Mouse (Mus musculus): ENCODE data around the gene Lrrc8b.

Gene Lrrc8b

DNA sequence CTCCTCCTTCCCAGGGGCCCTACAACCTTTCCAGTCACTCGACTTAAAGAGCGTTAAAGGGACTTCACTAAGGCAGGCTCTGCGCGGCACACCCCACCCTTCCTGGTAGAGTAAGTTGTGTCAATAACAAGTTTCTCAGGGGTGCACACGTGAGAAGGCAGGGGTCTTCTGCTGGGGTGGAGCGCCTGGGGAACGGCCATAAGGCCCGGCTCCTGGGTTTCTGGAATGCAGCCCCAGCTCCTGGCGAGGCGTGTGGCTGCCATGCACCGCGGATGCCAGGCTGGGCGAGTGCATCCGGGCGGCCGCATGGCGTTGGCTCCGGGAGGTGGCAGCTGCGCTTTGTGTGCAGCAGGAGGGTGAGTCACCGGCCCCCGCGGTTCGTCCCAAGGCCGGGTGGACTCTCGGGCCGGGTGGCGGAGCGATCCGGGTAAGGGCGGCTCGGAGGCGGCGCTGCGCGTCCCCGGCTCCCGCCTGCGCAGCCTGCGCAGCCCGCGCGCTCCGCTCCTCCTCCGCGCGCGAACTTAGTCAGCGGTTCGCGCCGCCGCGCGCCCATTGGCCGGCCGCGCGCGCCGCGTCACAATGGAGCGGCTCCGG is at the start of gene Lrrc8b:
Gene Lrrc8b (plus strand): TSS at position 578 of the 594 bp plus-strand sequence.
- peak; percentile 83 to 84 for DNase-seq (ENCODE audit: low spot score in 2 of 2)

DNA sequence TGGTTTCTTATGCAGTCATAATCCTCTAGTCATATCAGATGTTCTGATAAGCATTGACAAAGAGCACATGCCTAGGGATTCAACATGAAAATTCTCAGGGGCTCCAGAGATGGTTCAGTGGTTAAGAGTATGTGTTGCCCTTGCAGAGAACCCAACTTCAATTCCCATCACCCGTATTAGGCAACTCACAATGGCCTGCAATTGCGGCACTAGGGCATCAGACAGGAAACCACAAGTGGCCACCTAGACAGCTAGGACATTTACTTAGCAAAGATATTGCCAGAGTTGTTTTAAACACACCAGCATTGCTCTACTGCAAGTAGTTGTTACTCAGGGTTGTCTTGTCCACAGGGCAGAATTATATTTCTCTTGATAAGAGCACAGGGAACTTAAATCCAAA is 34.1 kb upstream of the Lrrc8b start:
- DNase-seq (ENCODE audit: low spot score in 2 of 2): no peak

DNA sequence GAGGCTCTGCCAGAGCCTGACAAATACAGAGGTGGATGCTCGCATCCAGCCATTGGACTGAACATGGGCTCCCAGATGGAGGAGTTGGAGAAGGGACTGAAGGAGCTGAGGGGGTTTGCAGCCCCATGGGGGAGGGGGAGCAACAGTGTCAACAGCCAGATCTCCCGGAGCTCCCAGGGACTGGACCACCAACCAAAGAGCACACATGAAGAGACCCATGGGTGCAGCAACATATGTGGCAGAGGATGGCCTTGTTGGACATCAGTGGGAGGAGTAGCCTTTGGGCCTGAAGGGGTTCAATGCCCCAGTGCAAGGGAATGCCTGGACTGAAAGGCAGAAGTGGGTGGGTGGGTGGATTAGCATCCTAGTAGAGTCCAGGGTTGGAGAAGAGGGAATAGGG is 25.2 kb upstream of the Lrrc8b start:
- no peak for DNase-seq (ENCODE audit: low spot score in 2 of 2)

DNA sequence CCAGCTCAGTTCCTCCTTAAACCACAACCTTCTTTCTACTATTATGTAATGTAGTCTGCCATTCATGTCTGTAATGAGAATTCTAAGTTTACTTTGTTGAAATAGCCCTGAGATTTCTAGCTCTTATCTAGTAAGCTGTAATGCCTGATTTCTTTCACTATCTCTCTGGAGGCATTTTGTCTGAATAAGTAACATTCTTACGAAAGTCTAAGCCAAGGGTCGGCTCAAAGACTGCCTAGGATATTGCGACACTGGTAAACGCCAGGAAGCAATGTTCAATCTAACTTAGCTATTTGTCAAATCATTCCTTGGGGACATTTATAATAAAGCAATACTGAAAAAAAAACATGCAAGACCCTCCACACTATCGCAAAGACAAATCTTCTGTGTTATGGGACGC is 21.8 kb upstream of the Lrrc8b start:
- DNase-seq (ENCODE audit: low spot score in 2 of 2): no peak

DNA sequence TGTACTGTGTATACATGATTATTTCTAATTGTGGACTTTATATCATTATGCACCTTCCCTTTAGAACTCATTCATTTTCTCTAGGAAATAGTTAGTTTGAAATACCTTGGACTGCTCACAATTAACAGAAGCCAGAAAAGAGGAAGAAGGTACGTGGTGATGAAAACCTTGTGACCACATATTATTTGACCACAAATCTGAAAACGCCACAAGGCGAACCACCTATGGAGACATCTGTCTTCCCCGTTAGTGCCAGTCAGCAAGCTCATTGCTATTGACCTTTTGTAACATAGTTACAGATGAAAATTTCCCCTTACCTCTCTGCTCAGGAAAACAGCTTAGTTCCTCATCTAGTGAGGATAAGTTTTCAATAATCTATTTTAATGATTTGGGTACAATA is 20.4 kb upstream of the Lrrc8b start:
- no peak for DNase-seq (ENCODE audit: low spot score in 2 of 2)

DNA sequence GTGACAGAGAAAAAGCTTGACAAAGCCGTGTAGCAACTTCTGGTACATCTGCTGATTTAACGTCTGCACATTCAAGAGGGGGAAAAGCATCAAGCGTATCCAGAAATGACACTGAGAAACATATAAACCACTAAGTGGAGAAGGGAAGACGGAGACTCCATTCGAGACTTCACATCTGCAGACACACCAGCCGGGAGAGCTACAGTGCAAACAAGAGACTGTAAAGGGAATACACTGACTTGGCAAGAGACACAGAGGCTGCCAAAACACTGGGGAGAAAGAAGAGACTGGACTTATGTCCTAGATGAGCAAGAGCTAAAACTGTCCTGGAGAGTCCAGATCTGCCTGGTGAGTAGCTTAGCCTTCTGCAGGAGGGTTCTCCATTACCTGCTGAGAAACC is 16.6 kb upstream of the Lrrc8b start:
- DNase-seq (ENCODE audit: low spot score in 2 of 2): no peak

DNA sequence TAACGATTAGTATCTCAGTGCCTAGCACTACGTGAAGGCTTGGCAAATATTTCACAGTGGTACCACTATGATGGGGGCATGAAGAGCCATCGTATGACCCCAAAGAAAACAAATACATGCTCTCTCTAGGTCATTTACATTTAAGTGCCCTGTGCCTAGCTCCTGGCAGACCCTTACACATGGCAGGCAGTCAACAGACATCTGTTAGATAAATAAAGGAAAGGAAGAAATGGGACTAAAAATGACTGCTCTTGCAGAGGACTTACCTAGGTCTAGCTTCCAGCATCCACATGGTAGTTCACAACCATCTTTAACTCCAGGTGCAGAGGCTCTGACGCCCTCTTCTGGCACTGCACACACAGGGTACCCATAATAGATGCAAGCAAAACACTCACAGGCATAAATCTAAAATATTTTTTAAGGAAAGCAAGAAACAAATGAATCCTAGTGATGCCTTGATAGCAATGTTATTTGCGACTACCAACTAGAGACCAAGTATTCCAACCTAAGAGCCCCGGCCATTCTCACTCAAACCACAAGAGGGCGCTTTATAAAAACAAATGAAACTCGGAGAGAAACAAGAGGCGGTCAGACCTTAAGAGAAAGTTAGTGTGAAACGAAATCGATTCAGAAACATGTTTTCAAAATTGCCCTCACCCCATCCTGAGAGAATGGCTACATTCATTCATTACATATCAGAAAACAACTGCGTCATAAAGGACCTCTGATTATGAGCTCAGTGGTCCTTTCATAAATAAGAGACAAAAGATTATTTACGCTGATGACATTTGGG is 15.7 kb upstream of the Lrrc8b start:
- DNase-seq (ENCODE audit: low spot score in 2 of 2): peak; percentile 46 to 72

DNA sequence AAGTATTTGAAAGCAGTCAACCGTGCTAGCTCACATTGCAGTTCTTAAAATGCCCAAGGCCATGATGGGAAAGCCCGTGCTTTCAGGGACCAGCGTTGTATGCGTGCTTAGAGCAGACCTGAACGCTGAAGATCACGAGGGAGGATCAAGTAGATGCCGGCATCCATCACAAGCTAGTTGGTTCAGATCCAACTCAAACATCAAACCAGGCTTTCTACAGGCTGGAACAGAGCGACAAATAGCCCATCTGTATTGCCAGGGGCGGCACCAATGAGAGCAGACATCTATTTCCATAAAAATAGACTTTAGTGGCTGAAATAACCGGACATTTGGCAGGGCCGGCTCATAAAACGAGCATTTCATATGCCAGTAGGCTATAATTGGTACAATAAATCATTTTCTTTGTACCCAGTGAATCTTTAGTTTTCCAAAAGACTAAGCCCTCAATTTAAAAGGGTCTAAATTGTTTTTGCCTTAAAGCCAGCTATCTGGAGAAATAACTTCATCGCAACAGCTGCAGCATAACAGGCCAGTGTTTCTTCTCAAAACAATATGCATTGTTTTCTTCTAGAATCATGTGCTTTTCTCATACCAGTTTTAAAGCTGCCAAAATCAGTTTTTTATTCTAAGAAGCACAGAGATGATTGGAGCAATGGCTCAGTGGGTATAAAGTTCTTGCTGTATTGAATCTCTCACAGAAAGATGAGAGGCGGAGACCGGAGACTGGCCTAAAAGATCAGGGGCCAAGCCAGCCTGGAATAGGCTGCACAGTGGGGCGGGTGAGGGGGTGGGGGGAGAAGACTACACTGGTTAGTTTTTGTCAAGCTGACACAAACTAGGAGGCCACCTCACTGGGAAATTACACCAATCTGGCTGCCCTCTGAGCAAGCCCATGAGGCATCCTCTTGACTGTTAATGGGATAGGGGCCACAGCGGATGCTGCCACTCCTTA is 14.9 kb upstream of the Lrrc8b start:
- no peak for DNase-seq (ENCODE audit: low spot score in 2 of 2)

DNA sequence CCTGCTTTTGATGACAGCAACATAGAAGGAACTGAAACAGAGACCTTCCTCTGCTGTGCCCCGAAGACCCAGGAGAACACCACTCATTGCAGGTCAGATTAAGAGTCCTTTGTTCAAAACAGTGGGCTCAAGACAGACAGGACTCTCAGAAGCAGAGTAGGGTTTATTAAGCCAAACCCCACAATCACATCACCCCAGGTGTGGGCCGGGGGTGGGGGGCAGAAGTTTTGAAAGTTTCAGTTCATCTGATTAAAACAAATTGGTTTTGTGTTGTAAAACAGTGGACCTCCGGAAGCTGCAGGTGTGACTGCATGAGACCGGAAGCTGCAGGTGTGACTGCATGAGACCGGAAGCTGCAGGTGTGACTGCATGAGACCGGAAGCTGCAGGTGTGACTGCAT is 14.0 kb upstream of the Lrrc8b start:
- DNase-seq (ENCODE audit: low spot score in 2 of 2): no peak

DNA sequence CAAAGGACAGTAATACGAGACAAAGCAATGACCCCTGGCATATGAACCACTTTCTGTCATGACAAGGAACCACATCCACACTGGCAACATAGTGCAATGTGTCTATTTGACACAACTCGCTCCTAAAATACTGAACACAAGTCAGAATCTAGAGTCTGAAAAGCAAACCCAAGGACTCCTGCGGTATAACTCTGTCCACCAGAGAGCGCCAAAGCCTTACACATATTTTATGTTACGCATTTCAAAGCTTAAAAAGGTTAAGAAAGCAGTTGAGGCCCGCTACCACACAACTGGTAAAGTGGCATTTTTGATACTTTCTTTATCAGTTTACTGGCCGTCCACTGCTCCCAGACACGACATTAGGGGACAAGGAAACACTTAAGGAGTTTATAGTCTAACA is 10.6 kb upstream of the Lrrc8b start:
- DNase-seq (ENCODE audit: low spot score in 2 of 2): peak in 1 of 2 experiments; percentile 71

DNA sequence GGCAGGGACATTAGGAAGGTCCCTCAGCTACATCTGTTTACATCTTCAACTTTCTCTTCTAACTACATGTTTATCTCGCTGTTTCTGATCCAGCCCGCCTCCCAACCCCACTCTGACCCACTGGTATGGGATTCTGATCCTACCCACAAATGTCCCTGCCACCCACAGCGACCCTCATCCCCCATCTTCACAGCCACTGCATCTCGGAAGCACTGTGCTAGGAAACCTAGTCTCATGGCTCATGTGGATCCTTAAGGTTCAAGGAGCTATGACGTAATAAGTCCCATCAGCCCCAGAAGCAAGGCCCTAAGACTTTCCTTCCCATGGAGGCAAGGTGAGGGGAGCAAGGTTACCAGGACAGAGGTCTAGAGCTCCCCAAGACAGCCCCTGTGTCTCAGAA is 7.9 kb upstream of the Lrrc8b start:
- DNase-seq (ENCODE audit: low spot score in 2 of 2): no peak

DNA sequence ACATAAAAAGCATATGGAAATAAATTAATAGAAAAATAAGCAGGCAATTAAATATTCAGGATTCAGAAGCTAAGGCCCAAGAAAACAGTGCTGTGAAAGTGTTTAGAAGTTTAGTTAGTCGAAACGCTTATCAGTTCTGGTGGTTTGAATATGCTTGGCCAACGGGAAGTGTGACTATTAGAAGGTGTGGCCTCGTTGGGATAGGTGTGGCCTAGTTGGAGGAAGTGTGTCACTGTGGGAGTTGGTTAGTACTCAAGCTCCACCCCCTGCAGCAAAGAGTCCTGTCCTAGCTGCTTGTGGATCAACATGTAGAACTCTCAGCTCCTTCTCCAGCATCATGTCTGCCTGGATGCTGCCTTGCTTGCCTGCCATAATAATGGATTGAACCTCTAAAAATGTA is 6.5 kb upstream of the Lrrc8b start:
- no peak for DNase-seq (ENCODE audit: low spot score in 2 of 2)

DNA sequence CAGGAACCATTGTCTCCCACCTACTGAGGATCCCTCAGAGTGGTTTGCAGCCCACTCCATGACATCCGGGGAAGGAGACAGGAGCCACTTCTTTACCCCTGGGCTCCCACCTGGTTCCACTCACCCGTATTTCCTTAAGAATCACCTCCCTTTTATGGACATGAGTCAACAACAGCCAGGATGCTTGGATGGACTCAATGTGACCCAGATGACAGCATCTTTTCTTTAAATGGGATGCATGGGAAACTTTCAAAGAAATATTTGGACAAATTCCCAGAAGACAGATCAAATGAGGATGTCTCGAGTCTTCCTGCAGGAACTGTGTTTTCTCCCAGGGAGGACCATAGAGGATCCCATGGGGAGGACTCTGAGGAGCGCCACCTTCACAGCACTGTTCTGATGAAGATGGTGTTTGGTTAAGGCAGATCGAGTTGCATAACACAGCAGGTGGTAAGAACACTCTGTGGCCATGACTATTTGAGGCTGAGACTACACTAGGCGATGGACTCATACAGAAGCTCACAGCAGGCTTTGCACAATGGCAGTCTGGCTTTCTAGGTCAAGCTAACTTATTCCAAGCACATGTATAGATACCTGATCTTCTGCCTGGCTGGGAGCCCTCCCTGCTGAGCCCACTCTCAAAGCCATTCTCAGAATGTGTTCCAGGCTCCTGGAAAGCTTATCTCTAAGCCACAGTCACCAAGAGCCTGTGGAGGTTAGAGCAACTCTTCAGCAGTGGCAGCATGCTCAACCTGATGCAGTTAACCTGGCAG is 4.9 kb upstream of the Lrrc8b start:
- no peak for DNase-seq (ENCODE audit: low spot score in 2 of 2)

DNA sequence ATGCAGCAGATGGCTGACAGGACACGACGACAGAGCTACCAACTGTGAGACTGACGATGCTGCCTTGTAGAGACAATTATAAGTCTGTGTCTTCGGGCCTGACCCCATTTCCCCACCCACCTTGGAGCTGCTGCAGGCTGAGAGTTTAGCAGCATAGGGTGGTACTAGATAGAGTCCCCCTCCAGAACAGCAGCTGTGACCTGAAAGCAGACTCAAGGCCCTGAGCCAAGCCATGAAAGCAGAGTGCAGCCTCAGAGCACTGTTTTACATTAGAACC is 4.3 kb upstream of the Lrrc8b start:
- DNase-seq (ENCODE audit: low spot score in 2 of 2): no peak

DNA sequence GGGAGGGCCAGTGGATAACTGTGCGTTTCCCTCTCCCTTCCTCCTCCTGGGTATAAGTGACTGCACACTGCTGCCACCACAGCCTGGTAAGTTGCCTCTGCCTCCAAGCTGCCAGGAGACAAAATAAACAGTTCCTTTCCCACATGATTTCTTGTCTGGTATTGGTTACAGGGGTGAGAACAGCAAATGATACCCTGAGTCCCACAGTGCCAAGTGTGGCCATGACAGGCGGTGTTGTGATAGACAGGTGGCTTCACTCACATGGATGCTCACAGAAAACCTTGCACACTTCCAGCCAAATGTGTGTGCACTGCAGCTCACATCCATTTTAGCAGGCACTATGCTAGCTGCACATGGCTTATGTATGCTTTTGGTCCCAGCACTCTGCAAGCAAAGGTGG is 3.8 kb upstream of the Lrrc8b start:
- DNase-seq (ENCODE audit: low spot score in 2 of 2): no peak

DNA sequence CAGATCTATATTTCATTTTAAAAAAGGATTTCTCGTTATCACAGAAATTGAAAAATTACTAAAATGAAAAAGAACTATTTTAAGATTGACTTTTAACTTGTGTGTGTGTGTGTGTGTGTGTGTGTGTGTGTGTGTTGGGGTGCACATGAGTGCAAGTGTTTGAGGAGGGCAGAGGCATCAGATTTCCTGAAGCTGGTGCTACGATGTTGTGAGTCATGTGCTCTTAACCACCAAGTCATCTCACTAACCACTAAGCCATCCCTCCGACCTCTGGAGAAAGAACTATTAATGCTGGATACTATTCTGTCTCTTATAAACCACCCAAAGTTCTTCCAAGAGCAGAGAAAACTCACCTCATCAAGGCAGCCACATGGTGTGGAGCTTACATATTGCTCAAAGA is 2.9 kb upstream of the Lrrc8b start:
- no peak for DNase-seq (ENCODE audit: low spot score in 2 of 2)

DNA sequence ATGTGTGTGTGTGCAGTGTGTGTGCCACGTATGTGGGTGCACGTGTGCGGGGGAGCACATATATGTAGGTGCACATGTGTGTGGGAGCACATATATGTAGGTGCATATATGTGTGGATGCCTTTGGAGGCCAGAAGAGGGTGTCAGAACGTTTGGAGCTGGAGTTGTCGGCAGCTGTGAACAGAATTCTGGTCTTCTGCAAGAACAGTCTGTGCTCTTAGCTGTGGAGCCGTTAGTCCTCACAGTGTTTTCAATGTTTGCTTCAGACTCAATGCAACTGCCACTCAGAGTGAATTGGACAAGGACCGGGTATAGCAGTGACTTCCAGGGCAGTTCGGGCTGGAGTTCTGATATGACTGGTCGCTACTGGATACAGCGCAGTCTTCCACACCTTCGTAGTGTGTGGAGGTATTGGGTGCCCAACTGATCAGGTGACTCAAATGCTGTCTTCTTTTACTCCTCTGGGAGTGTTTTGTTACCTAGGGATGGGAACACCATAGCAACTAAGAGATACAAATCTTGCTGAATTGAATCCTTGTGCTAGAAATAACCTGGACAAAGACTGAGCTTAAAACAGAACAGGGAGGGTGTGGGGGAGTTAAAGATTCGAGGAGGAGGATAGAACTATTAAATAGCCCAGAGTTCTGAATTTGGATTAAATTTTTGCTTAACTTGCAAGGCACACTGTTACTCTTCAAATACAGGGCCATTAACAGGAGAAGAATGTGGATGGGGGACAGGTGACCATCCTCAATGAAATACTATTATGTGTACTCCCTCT is 1.0 kb upstream of the Lrrc8b start:
- DNase-seq (ENCODE audit: low spot score in 2 of 2): no peak

DNA sequence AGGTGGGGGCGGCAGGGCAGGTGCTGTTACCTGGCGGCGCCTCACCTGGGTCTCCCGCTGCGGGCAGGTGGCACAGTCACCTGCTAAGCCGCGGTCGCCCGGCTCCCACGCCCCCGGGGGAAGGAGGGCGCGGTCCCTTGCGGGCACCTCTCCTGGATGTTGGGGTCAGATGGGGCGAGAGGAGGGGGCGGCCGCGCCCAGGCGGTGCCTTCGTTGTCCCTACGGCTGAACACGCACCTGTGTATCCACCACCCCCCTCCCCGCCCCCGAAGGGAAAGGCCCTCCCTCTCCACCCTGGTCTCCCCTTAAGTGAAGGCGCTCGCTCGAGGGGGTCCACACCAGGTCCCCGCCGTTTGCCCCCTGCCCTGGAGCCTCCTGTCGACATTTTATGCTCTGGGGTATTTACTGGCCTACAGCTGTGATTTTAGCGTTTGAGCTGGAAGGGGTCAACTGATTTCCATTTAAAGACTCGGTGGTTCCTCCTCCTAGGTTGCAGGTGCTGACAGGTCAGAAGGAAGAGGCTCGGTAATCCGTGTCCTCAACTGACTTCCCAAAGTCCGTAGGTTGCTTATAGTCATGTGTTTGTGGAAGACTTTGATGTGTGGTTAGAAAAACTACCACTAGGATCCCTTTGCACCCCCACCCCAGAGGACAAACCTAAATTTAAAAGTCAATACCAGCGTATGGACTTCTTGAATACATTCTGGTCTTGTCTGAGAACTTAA is 538 bp downstream of the Lrrc8b start:
- peak in 1 of 2 experiments; percentile 27 for DNase-seq (ENCODE audit: low spot score in 2 of 2)

DNA sequence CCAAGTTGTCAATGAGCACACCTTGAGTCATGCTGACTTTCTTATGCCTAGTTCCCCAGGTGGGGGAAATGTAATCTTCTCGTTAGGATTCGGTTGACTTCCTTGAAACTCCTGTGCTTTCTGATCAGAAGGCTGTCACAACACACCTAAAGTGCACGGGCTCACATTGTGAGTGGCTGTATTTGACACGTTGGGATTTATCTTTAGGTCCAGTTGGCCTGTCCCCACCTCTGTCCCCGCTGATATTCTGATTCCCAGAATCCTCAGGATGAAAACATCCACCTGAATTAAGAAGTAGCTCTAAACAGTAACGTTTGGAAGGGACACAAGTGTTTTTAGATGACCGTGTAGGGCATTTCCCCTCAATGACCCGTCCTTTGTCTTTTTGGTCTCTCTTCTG is 1.6 kb downstream of the Lrrc8b start:
- DNase-seq (ENCODE audit: low spot score in 2 of 2): no peak

DNA sequence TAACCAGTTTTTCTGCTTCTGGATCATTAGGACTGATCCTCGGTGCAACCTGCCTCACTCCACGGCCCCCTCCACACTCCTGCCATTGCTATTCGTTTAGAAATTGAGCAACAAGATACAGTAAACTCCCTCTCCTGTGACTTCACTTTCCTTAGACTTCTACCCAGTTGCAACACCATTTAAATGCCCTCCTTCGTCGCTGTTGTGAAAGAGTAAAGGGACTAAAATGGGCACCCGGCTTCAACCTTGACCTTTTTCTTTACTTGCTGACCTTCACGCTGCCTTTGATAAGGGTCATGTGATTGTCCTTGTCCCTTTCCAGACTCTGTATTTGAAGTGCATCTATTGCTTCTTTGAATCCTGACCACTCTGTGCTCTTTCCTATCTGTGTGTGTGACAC is 2.8 kb downstream of the Lrrc8b start:
- no peak for DNase-seq (ENCODE audit: low spot score in 2 of 2)

DNA sequence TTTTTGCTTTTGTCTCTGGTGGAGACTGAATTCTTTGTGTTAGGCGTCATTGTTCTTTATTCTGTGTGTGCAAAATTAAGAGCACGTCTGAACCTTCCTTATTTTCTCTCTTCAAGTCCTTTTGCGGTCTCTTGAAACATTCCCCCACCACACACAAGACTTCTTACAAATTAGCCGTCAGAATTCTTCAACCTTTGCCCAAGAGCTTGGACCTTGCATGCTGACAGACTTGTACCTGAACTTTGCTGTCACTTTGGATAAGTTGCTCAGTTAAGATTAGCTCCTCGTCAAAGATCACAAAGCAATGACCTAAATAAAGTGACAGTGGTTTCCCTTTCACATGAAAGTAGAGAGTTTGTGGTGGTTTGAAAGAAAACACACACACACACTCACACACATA is 3.3 kb downstream of the Lrrc8b start:
- no peak for DNase-seq (ENCODE audit: low spot score in 2 of 2)
